Mouse (Mus musculus) kidney, postnatal 36 days (tissue): Measurements from ENCODE around the gene Hax1.

Experiments
- DNase-seq, 2 experiments: peaks; one replicate each; pipeline ENCODE4 v3.0.0; 2021 to 2022; ENCODE audit warnings: mixed read lengths in 2 of 2

Gene Hax1

GRCm38 (mm10) chr3:89961436-89961835 is 37.1 kb downstream of the Hax1 start:
- no peak for DNase-seq

- DNase-seq, result peak; percentile 95 to 98
These were observed 38.1 kb downstream of the Hax1 start for GRCm38 (mm10) chr3:89960469-89960868.

DNA sequence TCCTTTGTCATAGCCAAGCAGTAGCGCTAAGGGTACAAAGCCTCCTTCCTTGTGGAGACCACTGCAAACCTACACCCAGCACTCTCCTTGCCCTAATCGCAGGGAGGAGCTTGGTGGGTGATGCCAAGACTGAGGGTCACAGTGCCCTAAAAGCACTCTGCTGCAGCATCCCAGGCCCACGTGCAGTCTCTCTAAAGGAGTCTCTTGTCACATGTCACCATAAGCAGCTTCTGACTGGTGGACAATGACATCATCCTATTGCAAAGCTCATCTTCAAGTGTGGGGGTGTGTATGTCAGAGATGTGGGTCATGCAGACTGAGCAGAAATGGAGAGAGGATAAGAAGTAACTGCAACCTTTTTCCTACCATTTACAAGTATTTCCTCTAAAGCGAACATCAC is 39.1 kb downstream of the Hax1 start:
- no peak for DNase-seq

- DNase-seq, result no peak
These were observed 40.7 kb downstream of the Hax1 start for GRCm38 (mm10) chr3:89957880-89958279.

DNA sequence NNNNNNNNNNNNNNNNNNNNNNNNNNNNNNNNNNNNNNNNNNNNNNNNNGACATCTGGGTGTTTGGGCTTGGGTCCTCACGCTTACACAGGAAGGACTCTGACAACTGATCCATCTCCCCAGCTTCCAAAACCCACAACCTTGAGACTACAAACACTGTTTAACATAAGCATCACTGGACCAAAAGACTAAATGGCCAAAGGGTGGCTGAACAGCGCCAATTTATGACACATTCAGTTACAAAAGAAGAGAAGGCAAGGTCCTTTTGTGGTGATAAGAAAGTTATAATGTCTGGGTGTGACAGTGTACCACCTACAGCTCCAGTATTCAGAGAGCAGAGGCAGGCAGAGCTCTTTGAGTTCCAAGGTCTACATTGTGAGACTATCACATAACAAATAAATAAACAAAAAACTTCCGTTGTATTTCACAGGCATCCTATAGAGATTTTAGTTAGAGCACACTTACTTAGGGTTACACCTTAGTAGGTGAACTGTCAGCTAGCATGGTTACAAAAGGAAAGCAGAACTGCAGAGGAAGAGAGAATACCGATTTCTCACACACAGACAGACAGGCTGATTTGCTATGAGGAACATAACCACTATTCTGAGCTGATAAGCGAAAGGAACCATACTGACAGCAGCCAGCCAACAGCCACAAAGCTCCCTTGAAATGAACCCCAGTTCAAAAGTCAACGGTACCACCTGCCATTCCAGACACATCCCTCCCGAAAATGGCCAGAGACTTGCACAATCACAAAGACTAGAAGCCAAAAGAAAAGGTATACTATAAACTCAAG is 42.2 kb downstream of the Hax1 start:
- no peak for DNase-seq

DNA sequence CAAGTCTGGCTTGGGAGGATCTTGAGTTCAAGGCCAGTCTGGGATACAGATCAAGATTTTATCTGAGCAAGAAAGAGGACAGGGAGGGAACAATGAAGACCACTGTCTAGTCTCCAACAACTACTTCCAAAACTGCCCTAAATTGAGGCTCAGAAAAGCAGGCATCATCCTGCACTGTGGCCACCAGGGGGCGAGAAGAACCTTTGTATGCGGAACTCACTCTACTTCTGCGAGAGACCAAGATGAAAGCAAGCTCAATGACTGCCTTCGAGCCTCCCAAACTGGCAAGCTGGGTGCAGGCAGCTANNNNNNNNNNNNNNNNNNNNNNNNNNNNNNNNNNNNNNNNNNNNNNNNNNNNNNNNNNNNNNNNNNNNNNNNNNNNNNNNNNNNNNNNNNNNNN is 45.2 kb downstream of the Hax1 start:
- peak; percentile 83 to 90 for DNase-seq

GRCm38 (mm10) chr3:89948655-89949054 is 49.9 kb downstream of the Hax1 start:
- DNase-seq, result no peak

DNA sequence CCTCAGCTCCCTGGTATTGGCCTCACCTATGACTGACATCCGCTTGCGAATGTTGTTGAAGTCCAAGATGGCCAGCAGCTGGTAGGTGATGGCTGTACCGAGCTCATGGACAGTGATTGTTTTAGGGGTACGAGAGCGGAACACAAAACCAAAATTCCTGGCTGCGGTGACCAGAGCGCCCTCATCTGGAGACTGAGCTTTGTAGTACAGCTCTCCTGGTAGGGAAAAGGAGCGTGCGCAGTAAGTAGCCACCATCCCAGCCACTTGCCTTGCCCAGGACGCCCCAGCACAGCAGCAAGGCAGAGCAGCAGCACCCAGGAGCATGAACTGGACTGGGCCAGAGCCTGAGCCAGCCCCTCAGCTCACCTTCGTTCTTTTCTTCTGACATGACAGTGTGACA is 50.6 kb downstream of the Hax1 start:
- peak in 1 of 2 experiments; percentile 12 for DNase-seq
